Mouse (Mus musculus): ENCODE measurements around the gene Cox20. TPM values are rescaled to one million over a fixed set of nuclear protein-coding genes. Genes with fewer than 3 reads are reported as not detected.
A peak's percentile ranks its signal among the peaks of the same experiment; 100 is the strongest.
"Not testable (repeated sequence)": the region's sequence is repeated elsewhere in the genome, so short reads cannot be mapped to it uniquely, and the experiment has no call there.

Cox20 gene
- 100 to 1,000 TPM; 105 to 109 TPM for total RNA-seq (2021)

GRCm38 (mm10) chr1:178318389-178319184 is at the start of gene Cox20:
Gene Cox20 (plus strand): TSS chr1:178319130.
- peak; percentile 95 to 99 for DNase-seq
- intact Hi-C loops (cut with DNase I) = loop anchor here (1.0 to 2.0 kb wide), 3 partner anchors 18 to 87 kb away; no protein-coding TSS in a partner anchor

GRCm38 (mm10) chr1:178270635-178271034 is 48.3 kb upstream of the Cox20 start:
- intact Hi-C loops (cut with DNase I) = no loop called here
- DNase-seq = no peak

GRCm38 (mm10) chr1:178275174-178275730 is 43.7 kb upstream of the Cox20 start:
- intact Hi-C loops (cut with DNase I) = no loop called here
- no peak for DNase-seq

- DNase-seq = no peak
- intact Hi-C loops (cut with DNase I) = no loop called here
Observed at GRCm38 (mm10) chr1:178275738-178276053, 43.2 kb upstream of the Cox20 start.

GRCm38 (mm10) chr1:178276054-178276911 is 42.6 kb upstream of the Cox20 start:
- DNase-seq = peak; percentile 26 to 40
- intact Hi-C loops (cut with DNase I) = no loop called here

GRCm38 (mm10) chr1:178283314-178283713 is 35.6 kb upstream of the Cox20 start:
- intact Hi-C loops (cut with DNase I); DNase-seq: not testable (repeated sequence)

DNA sequence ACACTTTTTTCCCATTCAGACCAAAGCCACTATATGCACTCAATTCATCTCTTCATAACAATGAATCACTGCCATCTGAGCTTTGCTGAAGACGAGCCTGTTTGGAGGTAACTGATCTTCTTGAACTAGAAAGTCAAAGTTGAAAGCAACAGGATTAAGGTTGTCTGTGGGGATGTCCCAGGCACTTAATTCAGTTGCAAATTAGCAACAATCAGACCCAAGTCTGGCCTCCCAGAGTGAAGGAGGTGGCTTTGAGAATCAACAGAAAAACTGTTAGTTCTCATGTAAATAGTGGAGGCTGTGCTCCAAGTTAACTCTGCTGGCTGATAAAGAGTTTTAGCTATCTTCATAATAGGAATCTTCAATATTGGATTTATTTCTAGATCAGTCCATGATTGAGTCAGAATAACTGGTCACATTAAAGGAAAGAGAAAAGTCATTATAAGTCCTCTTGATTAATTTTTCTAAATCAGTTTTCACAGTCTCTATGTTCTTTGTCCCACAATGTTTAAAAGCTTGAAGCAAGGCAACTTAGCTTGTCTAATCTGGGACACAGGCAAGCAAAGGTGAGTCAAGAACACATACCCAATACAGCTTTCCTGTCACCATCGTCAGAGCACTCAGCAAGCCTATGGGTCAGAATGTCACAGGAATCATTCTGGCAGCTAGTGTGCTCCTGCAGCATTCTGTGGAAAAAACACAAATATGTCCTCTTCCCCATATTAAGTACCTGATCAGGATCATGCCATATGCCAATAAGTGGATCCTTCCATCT is 34.8 kb upstream of the Cox20 start:
- intact Hi-C loops (cut with DNase I) = no loop called here
- DNase-seq = no peak

DNA sequence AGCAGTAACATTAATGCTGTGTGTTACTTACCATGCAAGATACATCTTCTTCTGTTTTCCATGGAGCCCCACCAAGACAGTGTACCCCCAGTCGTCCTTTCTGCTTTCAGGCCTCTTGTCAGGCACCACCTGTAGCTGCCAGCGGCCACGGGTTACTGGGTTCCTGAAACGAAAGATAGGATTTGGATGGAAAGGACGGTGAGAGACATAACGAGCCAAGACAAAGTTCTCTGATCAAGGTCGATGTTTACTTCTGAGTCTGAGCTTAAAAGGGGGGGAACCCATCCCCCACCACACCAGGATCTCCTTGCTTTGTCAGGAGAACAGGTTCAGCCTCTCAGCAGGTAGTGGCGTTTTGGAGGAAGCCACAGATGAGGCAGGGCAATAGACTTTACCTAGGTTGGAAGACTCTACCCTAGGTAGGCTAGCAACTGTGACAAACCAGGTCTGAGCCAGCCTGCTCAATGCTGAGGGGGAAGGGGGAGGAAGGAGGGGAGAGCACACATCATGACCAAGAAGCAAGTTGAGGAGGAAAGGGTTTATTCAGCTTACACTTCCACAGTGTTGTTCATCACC is 31.2 kb upstream of the Cox20 start:
- intact Hi-C loops (cut with DNase I) = no loop called here
- no peak for DNase-seq

DNA sequence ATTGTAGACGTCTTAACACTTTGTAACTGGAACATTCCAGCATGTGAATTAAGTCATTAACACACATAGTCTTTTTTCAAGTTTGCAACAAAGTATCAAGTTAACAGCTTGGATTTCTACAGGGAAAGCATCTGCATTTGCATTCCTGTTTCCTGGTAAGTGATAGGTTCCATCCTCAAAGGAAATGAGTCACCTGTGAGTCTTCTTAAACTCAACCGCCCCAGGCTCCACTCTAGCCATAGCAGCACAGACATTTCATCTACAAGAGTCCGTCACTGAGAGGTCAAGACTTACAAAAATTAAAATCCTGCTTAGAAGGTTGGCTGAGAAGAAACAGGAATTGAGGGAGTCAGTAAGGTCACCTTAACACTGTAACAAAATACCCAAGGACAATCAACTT is 27.2 kb upstream of the Cox20 start:
- intact Hi-C loops (cut with DNase I) = no loop called here
- DNase-seq = no peak

DNA sequence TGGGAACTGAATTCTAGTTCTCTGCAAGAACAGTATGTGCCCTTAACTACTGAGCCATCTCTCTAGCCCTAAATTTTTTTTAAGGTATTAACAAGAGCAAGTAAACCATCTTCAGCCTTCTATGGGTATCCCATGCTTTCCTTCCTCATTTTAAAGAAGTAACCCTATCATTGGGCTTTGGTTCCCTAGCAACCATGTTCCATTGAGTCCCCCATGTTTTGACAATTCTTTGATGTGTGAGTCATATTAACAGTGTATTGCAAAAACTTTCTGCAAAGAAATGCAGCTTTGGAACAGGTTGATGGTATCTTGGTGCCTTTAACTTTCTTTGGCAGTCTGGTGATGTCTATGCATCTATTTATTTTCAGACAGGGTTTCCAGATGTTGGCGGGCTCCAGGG is 24.9 kb upstream of the Cox20 start:
- intact Hi-C loops (cut with DNase I) = no loop called here
- no peak for DNase-seq

GRCm38 (mm10) chr1:178301261-178301660 is 17.7 kb upstream of the Cox20 start:
- not testable (repeated sequence) for DNase-seq
- intact Hi-C loops (cut with DNase I) = loop anchor here (5.0 to 10.0 kb wide), 2 partner anchors 59 to 356 kb away; no protein-coding TSS in a partner anchor

DNA sequence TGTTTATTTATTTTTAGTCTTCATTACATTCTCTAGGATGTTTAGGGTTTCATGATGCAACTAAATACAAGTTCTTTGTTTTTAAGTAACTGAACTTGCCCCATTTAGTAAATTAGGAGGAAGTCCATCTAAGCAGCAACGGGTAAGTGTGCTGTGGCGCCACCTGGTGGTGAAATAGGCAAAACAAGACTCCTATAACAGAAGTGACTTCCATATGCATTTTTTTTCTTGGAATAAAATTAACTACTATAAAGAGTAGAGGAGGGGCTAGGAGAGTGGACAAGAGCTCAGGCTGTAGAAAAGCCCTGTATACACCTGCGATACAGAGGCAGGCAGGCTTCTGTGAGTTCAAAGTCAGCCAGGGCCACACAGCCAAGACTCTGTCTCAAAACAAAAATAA is 15.5 kb upstream of the Cox20 start:
- intact Hi-C loops (cut with DNase I) = loop anchor here (5.0 to 10.0 kb wide), 2 partner anchors 61 to 359 kb away; no protein-coding TSS in a partner anchor
- peak; percentile 73 to 81 for DNase-seq

DNA sequence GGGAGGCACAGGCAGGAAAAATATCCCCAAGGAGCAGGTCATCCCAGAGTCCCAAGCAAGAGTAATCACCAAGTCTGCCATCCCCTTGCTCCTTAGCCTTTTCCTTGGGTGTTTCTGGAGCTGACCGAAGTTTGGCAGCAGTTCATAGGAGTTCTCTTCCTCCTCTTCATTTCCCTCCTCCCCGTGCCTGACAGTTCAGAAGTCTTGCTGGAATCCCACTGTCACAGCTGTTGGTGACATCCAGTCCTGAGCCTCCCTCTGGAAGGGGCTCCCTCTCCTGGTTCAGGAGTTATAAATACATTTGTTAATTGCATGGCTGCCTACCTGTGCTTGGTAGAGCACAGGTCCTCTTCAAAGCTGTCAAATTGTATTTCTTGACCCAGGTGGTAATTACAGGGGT is 9.4 kb upstream of the Cox20 start:
- intact Hi-C loops (cut with DNase I) = loop anchor here (10.0 kb wide), 1 partner anchor 365 kb away; no protein-coding TSS in a partner anchor
- DNase-seq = no peak

DNA sequence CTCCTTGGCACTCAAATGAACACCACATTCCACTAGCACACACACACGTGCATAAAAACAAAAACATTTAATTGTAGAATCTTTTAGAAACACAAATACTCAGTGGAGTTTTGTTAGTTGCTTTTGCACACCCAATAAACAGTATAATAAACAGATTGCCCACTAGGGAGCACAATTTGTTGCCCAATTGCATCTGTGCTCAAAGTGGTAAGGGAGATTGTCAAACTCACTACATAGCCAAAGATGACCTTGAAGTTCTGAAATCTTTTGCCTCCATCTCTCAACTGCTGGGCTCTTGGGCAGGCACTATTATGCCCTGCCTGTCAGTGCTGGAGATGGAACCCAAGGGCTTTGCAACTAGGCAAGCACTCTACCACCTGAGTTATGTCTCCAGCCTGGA is 8.8 kb upstream of the Cox20 start:
- intact Hi-C loops (cut with DNase I) = loop anchor here (1.0 to 5.0 kb wide), 3 partner anchors 37 to 328 kb away; partner anchors contain the start of gene Catspere2
- no peak for DNase-seq

GRCm38 (mm10) chr1:178313039-178313597 is 5.8 kb upstream of the Cox20 start:
- DNase-seq = no peak
- intact Hi-C loops (cut with DNase I) = loop anchor here (5.0 kb wide), 2 partner anchors 34 to 331 kb away; partner anchors contain the start of gene Catspere2

GRCm38 (mm10) chr1:178314236-178314635 is 4.7 kb upstream of the Cox20 start:
- no peak for DNase-seq
- intact Hi-C loops (cut with DNase I) = loop anchor here (5.0 kb wide), 2 partner anchors 33 to 332 kb away; partner anchors contain the start of gene Catspere2

GRCm38 (mm10) chr1:178317275-178318001 is 1.5 kb upstream of the Cox20 start:
- intact Hi-C loops (cut with DNase I) = loop anchor here (1.0 to 2.0 kb wide), 3 partner anchors 19 to 88 kb away; no protein-coding TSS in a partner anchor
- no peak for DNase-seq

DNA sequence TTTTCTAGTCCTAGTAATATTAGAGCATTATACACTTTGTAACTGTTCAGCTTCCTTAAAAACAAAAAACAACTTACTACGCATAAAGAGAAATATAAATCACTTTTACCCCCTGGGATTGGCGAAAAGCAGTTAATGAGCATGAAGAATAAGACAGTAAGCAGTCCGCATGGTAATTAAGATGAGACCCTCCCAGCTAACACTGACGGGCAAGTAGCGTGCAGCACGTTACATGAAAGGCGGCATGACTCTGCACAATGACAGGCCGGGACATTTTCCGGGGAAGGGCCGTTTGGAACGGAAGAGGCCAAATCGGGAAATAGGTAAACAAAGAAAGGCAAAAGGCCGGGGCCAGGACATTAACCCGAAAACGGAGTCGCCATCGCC is 935 bp upstream of the Cox20 start:
- DNase-seq = no peak
- intact Hi-C loops (cut with DNase I) = loop anchor here (1.0 to 2.0 kb wide), 3 partner anchors 18 to 87 kb away; no protein-coding TSS in a partner anchor

All from heart, postnatal 36 days (tissue).